Mouse (Mus musculus): ENCODE data around the gene Chp1.

- TF ChIP-seq CTCF (conservative IDR thresholded peaks at IDR 0.05; ENCODE audit: low read length) (no peak), NANOG (IDR thresholded peaks at IDR 0.05; ENCODE audit: borderline replicate concordance, low read length) (no peak)
These were observed 55.0 kb downstream of the Chp1 start for GRCm38 (mm10) chr2:119602488-119602887.
